Mouse (Mus musculus) myocyte (in vitro differentiated cells): ENCODE data around the gene Acmsd. TPM values are rescaled to one million over a fixed set of nuclear protein-coding genes. Genes with fewer than 3 reads are reported as not detected.

Experiments used
- H3K27me3 ChIP-seq: one replicate; pipeline ENCODE4 v1.6.1; 2011; ENCODE audit not compliant: control insufficient read depth, insufficient read depth, insufficient read length
- H3K36me3 ChIP-seq: one replicate; pipeline ENCODE4 v1.6.1; 2011; ENCODE audit not compliant: control insufficient read depth, insufficient read depth
- H3K4me2 ChIP-seq: one replicate; pipeline ENCODE4 v1.6.1; 2011; ENCODE audit warnings: low read depth, control low read depth
- H3K4me3 ChIP-seq: one replicate; pipeline ENCODE4 v1.5.1; 2011; ENCODE audit warnings: mild to moderate bottlenecking, control low read depth, moderate library complexity
- H3K79me2 ChIP-seq: one replicate; pipeline ENCODE4 v1.6.1; 2011; ENCODE audit not compliant: control insufficient read depth, insufficient read depth
- H3ac ChIP-seq: one replicate; pipeline ENCODE4 v1.6.1; 2011; ENCODE audit not compliant: control insufficient read depth, insufficient read length
- CEBPB ChIP-seq: IDR thresholded peaks from 2 replicates; pipeline ENCODE4 v1.6.1; 2011; ENCODE audit warnings: mild to moderate bottlenecking, moderate library complexity; ENCODE audit not compliant: poor library complexity, insufficient read depth, severe bottlenecking
- E2F4 ChIP-seq: IDR thresholded peaks from one replicate; pipeline ENCODE4 v1.6.1; 2011; ENCODE audit warnings: mild to moderate bottlenecking, control low read depth, moderate library complexity; ENCODE audit not compliant: insufficient read depth
- MAX ChIP-seq: IDR thresholded peaks from one replicate; pipeline ENCODE4 v1.6.1; 2011; ENCODE audit warnings: low read depth, mild to moderate bottlenecking, control low read depth
- MYOD1 ChIP-seq, 3 experiments: IDR thresholded peaks; one replicate each; pipeline ENCODE4 v1.6.1; 2011; ENCODE audit warnings: control low read depth in 2 of 3, low read depth in 2 of 3, mild to moderate bottlenecking in 2 of 3, moderate library complexity in 1 of 3; ENCODE audit not compliant: insufficient read length in 2 of 3, control insufficient read depth in 1 of 3
- MYOG ChIP-seq, 3 experiments: IDR thresholded peaks; one replicate each; pipeline ENCODE4 v1.6.1; 2011; ENCODE audit warnings: control low read depth in 2 of 3, low read depth in 2 of 3, mild to moderate bottlenecking in 2 of 3; ENCODE audit not compliant: insufficient read length in 2 of 3, control insufficient read depth in 1 of 3, insufficient read depth in 1 of 3
- POLR2A ChIP-seq: IDR thresholded peaks from one replicate; pipeline ENCODE4 v1.6.1; 2011; ENCODE audit warnings: low read depth, mild to moderate bottlenecking, control low read depth, moderate library complexity; ENCODE audit not compliant: insufficient read length
- POLR2AphosphoS2 ChIP-seq: IDR thresholded peaks from one replicate; pipeline ENCODE4 v1.6.1; 2011; ENCODE audit warnings: low read depth, control low read depth; ENCODE audit not compliant: insufficient read length
- REST ChIP-seq: IDR thresholded peaks from one replicate; pipeline ENCODE4 v1.6.1; 2011; ENCODE audit warnings: mild to moderate bottlenecking, control low read depth, moderate library complexity; ENCODE audit not compliant: insufficient read depth, insufficient read length
- SRF ChIP-seq: IDR thresholded peaks from one replicate; pipeline ENCODE4 v1.6.1; 2011; ENCODE audit warnings: low read depth; ENCODE audit not compliant: control insufficient read depth, insufficient read length
- TCF12 ChIP-seq: IDR thresholded peaks from one replicate; pipeline ENCODE4 v1.6.1; 2011; ENCODE audit warnings: mild to moderate bottlenecking, control low read depth; ENCODE audit not compliant: poor library complexity, insufficient read depth, severe bottlenecking
- TCF3 ChIP-seq: IDR thresholded peaks from one replicate; pipeline ENCODE4 v1.6.1; 2011; ENCODE audit warnings: low read depth, control low read depth; ENCODE audit not compliant: insufficient read length
- USF1 ChIP-seq: IDR thresholded peaks from one replicate; pipeline ENCODE4 v1.6.1; 2011; ENCODE audit warnings: low read depth, mild to moderate bottlenecking, control low read depth, moderate library complexity
- polyA plus RNA-seq: library from polyadenylated mRNA; unstranded; fragments of >200 nt; fragmentation: generic; extraction: Trizol; gene quantifications from one replicate; pipeline ENCODE4 v1.2.1, GENCODE M21; 2012; ENCODE audit warnings: missing spikeins

Acmsd gene
- polyA plus RNA-seq, 1 experiment: not detected

GRCm38 (mm10) chr1:127716441-127716840, 12.8 kb upstream of the Acmsd start:
- no peak overlapping the region for H3ac ChIP-seq
- no peak for TF ChIP-seq MAX
- TF ChIP-seq REST: no peak
- TF ChIP-seq CEBPB: no peak
- TF ChIP-seq TCF12: no peak
- TF ChIP-seq MYOD1 (IDR thresholded peaks at IDR 0.05; ENCODE audit: control insufficient read depth in 1 of 3, insufficient read length in 2 of 3, low read depth in 2 of 3): no peak
- no peak for TF ChIP-seq USF1
- no peak overlapping the region for H3K4me2 ChIP-seq
- no peaks in the 10 kb centered on the region for H3K27me3 ChIP-seq
- H3K4me3 ChIP-seq: no peak overlapping the region
- no peaks in the 10 kb centered on the region for H3K79me2 ChIP-seq
- H3K36me3 ChIP-seq: no peaks in the 10 kb centered on the region

DNA sequence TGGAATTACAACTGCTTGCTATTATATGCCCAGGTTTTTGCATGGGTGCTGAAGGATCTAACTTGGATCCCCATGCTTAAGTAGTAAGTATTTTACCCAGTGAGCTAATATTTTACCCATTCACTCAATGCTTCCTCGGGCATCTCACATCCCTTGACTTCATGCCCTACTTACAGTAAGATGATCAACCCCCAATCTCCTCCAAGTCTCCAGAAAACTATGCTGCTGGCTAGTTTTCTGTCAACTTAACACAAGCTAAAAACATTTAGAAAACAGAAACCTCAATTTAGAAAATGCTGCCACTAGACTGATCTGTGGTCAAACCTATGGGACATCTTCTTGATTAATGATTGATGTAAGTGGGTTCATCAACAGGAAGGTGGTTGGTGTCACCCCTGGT, 10.9 kb upstream of the Acmsd start:
- Histone ChIP-seq H3K27me3 (no peaks in the 10 kb centered on the region), H3K36me3 (no peaks in the 10 kb centered on the region), H3K79me2 (no peaks in the 10 kb centered on the region), H3K4me3 (no peak overlapping the region), H3K4me2 (no peak overlapping the region), H3ac (no peak overlapping the region)
- no peak for TF ChIP-seq TCF3
- no peak for TF ChIP-seq MAX
- no peak for TF ChIP-seq USF1
- no peak for TF ChIP-seq MYOG (IDR thresholded peaks at IDR 0.05; ENCODE audit: control insufficient read depth in 1 of 3, insufficient read depth in 1 of 3, insufficient read length in 2 of 3, low read depth in 2 of 3)
- no peak for TF ChIP-seq E2F4
- no peak for TF ChIP-seq MYOD1 (IDR thresholded peaks at IDR 0.05; ENCODE audit: control insufficient read depth in 1 of 3, insufficient read length in 2 of 3, low read depth in 2 of 3)

DNA sequence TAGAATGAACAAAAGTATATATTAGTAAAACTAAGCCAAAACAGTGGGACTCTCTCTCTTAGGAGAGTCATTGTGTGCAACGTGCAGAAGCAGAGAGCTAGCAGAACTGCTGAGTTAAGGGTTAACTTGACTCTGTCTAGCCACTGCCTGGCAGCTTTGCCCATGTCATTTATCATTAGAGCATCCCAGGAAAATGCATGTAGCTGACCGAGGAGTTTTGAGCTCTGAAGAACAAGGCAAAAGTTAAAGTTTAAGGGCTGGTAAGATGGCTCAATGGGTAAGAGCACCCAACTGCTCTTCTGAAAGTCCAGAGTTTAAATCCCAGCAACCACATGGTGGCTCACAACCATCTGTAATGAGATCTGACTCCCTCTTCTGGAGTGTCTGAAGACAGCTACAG, 5.6 kb upstream of the Acmsd start:
- Histone ChIP-seq H3K36me3 (no peaks in the 10 kb centered on the region), H3K4me3 (no peak overlapping the region), H3K27me3 (no peaks in the 10 kb centered on the region), H3K79me2 (no peaks in the 10 kb centered on the region), H3ac (no peak overlapping the region), H3K4me2 (no peak overlapping the region)
- no peak for TF ChIP-seq MYOD1 (IDR thresholded peaks at IDR 0.05; ENCODE audit: control insufficient read depth in 1 of 3, insufficient read length in 2 of 3, low read depth in 2 of 3)

DNA sequence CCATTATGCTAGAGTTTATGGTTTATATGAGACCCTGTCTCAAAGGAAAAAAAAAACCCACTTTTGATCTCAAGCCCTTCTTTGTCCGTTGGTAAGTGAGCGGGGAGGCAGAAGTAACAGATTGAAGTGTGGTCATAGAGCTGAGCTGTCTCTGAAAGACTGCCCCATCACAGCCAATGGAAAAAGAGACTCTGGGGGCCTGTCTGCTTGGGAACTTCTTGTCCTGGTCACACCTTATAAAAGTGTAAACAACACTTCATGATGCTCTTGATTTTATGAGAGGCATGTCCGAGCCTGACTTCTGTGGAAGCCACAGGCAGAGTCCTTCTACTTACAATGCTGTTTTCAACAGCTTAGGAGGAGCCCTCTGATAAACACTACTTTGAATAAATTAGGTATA, 1.9 kb downstream of the Acmsd start:
- Histone ChIP-seq H3ac (no peak overlapping the region), H3K36me3 (no peaks in the 10 kb centered on the region), H3K4me3 (no peak overlapping the region), H3K27me3 (no peaks in the 10 kb centered on the region), H3K79me2 (no peaks in the 10 kb centered on the region), H3K4me2 (no peak overlapping the region)
- TF ChIP-seq TCF12 (no peak), POLR2A (no peak), MAX (no peak), REST (no peak), USF1 (no peak), SRF (no peak), POLR2AphosphoS2 (no peak), MYOG (IDR thresholded peaks at IDR 0.05; ENCODE audit: control insufficient read depth in 1 of 3, insufficient read depth in 1 of 3, insufficient read length in 2 of 3, low read depth in 2 of 3) (no peak), MYOD1 (IDR thresholded peaks at IDR 0.05; ENCODE audit: control insufficient read depth in 1 of 3, insufficient read length in 2 of 3, low read depth in 2 of 3) (no peak), TCF3 (no peak), CEBPB (no peak), E2F4 (no peak)

DNA sequence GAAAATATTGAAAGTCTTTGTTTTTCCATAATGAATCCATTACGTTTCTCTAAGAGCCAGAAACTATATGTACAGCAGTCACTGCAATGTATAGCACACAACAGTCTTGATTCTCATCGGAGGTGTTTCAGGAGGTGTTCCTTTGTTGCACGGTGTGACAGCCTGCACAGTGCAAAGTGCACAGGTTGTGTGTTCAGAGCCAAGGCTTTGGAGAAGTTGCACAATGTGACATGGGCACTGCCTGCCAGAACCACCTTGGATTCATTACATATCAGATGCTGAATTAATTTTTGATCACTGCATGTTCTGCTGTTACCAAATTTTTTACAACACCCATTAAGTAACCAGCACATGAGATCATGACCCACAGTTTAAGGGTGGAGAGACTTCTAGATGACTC, 3.2 kb downstream of the Acmsd start:
- no peaks in the 10 kb centered on the region for H3K27me3 ChIP-seq
- H3K36me3 ChIP-seq: no peaks in the 10 kb centered on the region
- no peak overlapping the region for H3K4me2 ChIP-seq
- no peaks in the 10 kb centered on the region for H3K79me2 ChIP-seq
- H3K4me3 ChIP-seq: no peak overlapping the region
- no peak for TF ChIP-seq MYOD1 (IDR thresholded peaks at IDR 0.05; ENCODE audit: control insufficient read depth in 1 of 3, insufficient read length in 2 of 3, low read depth in 2 of 3)
- TF ChIP-seq E2F4: no peak
- no peak overlapping the region for H3ac ChIP-seq

DNA sequence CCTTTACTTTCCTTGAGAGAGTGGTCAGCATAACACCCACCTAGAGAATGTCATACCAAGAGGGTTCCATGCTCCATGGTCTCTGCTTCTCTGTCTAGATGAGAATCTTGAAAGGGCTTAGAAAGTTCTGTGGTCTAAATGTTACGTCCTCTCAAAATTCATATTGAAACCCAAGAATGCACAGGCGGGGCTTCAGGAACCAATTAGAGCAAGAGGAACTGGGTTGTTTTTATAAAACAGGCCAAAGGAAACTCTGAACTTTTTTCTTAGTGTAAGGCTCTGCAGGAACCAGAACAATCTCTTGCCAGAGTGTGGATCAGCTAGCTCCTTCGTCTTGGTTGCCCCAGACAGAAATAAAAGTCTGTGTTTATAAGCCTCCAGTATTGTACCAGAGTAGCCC, 3.6 kb downstream of the Acmsd start:
- H3K36me3 ChIP-seq: no peaks in the 10 kb centered on the region
- H3K27me3 ChIP-seq: no peaks in the 10 kb centered on the region
- no peak overlapping the region for H3K4me2 ChIP-seq
- no peak overlapping the region for H3ac ChIP-seq
- TF ChIP-seq MAX: no peak
- TF ChIP-seq USF1: no peak
- no peak for TF ChIP-seq POLR2A
- TF ChIP-seq E2F4: no peak
- TF ChIP-seq REST: no peak
- no peak for TF ChIP-seq TCF12
- TF ChIP-seq POLR2AphosphoS2: no peak
- TF ChIP-seq SRF: no peak
- no peak for TF ChIP-seq TCF3
- no peak for TF ChIP-seq CEBPB
- TF ChIP-seq MYOD1 (IDR thresholded peaks at IDR 0.05; ENCODE audit: control insufficient read depth in 1 of 3, insufficient read length in 2 of 3, low read depth in 2 of 3): no peak
- TF ChIP-seq MYOG (IDR thresholded peaks at IDR 0.05; ENCODE audit: control insufficient read depth in 1 of 3, insufficient read depth in 1 of 3, insufficient read length in 2 of 3, low read depth in 2 of 3): no peak
- H3K4me3 ChIP-seq: no peak overlapping the region
- H3K79me2 ChIP-seq: no peaks in the 10 kb centered on the region
